Mouse (Mus musculus) lung, postnatal 4 days (tissue): ENCODE results near the gene Itgb5.

Experiments
- DNase-seq, 2 experiments: peaks; one replicate each; pipeline ENCODE4 v3.0.0; 2021

Itgb5 gene

DNA sequence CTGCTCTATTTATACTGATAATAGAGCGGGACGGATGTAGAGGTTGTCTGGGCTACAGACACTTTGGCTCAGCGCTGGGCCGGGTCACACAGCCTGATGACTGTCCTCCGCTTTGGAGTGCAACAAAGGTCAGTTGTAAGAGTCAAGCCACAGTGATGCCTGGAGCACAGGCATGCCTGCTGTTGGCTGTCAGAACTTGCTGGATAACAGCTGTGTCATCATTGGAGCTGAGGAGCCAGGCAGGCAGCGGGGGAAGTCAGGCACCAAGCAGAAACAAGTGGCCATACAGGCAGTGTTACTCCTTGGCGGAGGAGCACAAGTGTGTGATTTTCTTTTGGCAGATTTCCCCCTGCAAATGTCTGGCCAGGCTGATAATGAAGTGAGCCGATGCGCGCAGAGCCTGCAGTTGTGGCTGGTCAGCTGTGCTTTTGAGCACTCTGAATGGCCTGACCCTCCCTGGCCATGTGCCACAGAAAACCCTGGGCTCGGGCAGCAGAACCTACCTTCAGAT lies 111.9 kb downstream of the Itgb5 start:
- peak; percentile 64 to 87 for DNase-seq

DNA sequence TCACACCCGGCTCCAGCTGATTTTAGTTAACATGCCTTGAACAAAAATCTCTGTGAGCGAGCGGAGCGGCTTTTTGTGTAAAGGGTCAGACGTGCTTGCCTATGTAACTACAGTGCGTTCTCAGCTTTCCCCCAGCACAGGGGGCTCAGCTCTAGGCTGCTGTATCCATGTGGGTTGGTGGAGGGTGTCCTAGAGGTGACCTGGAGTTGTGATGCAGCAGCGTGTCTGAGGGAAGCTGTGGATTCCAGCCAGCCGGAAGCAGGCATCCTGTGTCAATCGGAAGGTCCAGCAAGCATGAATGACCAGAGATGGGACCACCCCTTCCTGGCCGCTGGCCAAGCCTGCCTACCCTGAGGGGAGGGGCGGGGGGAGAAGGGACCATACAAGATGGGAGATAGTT lies 112.9 kb downstream of the Itgb5 start:
- peak; percentile 76 to 85 for DNase-seq

DNA sequence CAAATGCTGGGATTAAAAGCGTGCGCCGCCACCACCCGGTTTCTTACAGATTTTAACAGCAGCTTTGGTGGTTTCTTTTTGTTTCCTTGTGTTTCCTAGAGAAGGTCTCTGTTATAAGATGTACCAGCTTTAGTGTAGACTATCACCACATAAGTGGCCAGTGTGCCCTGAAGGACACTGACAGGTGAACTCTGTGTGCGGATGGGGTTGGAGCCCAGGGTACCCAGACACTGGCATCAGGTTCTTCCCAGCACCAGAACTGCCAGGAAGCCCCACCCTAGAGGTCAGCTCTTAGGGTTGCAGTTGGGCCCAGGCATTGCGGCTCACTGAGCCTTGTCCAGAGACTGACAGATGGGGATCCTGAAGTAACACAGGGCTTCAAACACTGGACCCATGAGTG lies 113.9 kb downstream of the Itgb5 start:
- DNase-seq, result no peak

DNA sequence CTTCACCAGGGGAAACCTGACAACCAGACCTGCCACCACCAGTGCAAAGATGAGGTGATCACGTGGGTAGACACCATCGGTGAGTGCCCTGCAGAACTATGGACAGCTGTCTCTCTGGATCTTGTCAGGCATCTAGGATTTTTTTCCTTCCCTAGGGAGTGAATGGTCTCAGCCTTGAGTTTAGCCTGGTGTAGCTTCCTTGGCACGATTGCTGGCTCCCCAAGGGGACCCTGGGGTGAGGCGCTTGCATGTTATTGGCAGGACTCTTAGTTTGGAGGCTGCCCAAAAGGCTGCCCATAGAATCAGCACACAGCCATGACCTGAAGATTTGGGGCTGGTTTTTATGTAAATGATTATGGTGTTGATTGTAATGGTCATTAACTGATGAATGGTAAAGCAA lies 114.7 kb downstream of the Itgb5 start:
- DNase-seq, result no peak

DNA sequence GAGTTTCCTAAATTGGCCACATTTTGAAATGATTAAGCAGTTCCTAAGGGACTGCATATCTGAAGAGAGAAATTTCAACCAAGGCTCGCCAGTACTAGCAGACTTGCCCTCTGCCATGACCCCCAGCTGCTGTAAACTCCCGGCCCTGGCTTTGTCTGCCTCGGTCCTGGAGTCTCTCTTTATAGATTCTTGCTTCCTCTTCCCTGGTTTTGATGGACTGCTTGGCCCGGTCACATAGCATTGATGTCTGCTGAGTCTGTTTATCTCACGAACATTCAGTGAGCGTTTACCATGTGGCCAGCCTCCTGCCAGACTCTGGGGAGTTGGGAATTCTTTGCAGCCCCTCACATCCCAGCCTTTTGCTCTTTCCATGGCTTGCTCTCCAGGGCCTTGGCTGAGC lies 115.3 kb downstream of the Itgb5 start:
- peak in 1 of 2 experiments; percentile 72 for DNase-seq

DNA sequence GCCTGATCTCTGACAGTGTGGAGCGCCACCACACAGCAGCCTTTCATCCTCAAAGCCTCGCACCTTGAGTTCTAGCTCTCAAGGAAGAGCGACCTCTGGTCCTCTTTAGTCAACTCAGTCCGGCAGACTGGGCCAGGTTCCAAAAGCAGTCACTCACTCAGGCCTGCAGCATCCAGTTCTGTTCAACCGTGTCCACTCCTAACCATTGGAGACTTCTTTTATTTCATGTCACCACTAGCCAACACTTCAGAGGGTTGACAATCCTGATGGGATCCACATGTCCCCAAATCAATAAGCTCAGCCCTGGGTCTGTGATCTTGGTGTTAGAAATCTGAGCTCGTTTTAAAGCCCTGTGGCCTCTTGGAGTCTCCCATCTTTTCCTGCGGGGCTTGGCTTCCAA lies 116.6 kb downstream of the Itgb5 start:
- no peak for DNase-seq

DNA sequence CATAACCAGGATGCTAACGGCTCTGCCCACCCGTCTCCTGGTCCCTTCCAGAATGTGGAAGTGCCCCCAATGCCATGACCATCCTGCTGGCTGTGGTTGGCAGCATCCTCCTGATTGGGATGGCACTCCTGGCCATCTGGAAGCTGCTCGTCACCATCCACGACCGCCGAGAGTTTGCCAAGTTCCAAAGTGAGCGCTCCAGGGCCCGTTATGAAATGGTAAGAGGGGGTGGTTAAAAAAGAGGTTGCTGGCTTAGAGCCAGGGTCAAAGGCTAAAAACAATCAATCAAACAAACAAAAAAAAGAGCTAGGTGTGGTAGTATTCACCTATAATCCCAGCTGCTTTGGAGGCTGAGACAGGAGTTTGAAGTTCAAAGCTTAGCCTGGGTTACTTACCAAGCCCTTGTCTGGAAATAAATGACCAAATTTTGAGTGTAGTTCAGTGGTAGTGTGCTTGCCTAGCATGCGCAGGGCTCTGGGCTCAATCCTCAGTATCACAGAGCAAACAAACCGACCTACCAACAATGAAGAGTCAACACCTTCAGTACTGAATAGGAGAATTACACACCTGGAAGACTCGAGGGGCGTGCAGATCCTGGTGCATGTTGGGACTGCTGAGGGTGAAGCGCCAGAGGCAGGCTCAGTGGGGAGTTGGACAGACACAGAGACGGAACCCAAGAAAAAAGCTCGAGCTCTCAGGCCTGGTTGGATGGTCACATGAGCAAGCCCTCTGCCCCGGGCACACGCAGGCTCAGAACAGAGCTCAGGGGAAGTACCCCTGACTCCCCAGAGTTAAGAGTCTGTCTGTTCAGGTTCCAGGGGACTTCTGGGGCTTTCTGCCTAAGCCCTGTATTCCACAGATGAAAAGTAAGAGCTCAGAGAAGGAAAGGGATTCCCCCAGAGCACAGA lies 118.5 kb downstream of the Itgb5 start:
- DNase-seq, result no peak

DNA sequence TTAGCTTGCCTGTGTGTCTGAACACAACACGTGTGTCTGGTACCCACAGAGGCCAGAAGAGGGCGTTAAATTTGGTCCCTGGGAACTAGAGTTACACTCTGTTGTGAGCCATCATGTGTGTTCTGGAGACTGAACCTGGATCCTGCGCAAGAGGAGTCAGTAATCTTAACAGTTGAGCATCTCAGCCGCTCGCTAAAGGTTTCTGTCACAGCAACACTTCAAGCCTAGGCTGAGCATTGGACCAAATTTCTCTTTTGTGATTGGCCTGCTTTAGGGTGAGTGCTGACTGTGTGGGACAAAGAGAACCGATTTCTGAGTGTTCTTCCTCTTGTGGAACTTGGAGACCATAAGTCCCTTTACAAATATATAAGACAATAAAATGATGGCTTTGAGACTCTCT lies 120.9 kb downstream of the Itgb5 start:
- DNase-seq, result no peak

DNA sequence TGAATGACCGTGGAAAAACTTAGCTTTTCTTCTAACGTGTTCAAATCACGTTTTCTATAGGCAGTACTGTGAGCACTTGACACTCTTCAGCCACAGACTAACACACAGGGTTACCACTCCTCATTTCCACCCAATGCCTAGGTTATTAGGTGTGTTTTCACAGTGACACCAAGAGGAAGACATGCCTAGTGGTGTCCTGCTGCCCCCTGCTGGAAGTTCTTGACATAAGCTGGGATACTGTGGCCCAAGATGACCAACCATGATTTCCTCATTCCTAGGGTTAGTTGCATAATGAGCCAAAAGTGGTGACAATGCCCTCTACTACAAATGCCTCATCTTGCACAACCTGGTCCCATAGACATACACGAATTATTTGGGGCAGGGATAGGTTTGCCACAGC lies 121.4 kb downstream of the Itgb5 start:
- peak; percentile 80 to 89 for DNase-seq

DNA sequence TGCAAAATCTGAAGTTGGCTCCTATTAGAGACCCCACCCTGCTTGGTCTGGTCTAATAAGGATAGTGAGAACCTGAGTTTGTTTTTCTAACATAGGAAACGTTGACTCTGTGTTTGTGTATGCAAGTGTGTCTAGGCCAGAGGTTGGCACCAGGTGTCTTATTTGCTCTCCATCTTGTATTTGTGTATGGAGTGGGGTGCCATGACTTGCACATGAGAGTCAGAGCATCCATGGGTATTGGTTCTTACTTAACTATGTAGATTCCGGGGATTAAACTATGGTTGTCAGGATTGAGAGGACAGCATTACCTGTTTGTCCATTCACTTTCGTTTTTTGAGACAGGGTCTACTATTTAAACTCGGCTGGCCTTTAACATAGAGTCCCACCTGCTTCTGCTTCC lies 123.5 kb downstream of the Itgb5 start:
- no peak for DNase-seq

DNA sequence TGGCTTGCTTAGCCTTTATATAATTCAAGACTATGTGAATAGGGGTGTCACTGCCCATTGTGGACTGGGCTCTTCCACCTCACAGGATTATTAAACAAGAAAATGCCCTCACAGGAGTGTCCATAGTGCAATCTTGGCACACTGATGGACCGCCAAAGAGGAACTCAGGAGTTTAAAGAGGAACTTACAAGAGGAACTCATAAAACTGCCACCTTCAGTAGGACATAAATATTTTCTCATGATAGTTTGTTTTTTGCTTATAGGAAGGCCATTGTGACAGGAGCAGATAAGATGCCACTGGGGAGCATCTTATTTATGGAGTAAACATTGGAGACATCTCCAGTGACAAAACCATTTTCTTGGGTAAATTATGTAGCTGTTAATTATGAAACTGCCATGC lies 125.3 kb downstream of the Itgb5 start:
- DNase-seq, result no peak

DNA sequence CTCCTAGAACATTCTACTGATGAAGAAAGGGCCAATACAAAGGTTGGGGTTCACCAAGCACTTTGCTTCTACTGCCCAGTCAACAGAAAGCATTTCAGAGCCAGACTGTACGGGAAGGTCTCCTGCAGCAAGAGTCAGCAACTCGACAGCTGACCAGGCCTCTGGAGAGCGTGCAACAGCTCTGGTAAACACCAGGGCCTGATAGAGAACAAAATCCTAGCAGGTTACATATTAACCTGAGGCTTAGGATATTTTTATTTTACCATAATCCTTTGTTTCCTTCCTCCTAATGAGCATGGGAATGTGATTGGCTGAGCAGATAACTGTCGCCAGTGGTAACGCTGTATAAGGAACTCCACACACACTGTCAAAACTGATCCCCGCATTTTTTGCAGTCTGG lies 134.0 kb downstream of the Itgb5 start:
- no peak for DNase-seq

DNA sequence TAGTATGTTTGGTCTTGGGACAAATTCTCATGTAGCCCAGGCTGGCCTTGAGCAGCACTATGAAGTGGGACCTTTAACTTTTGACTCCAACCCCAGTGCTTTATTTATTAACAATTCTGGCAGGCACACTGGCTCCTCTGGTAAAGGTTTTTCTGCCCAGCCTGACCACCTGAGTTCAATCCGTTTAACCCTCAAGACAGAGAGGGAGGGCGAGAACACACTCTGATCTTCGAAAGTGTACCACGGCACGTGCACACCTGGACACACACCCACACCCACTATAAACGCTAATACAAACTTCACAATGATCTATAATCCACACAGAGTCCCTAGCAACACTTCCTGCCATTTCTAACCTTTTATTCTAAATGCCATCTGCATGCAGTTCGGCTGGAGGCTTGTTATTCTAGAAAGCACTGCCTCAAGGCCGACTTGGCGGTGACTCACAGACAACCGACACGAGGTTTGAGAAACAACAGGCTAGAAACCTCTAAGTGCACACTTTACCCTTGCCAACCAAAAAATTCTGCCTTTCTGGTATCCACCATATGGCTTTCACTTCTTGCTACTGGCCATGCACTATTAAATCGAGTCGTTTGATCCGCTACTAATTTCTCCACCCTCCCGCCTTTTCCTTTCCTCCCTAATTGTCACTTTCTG lies 136.5 kb downstream of the Itgb5 start:
- no peak for DNase-seq

DNA sequence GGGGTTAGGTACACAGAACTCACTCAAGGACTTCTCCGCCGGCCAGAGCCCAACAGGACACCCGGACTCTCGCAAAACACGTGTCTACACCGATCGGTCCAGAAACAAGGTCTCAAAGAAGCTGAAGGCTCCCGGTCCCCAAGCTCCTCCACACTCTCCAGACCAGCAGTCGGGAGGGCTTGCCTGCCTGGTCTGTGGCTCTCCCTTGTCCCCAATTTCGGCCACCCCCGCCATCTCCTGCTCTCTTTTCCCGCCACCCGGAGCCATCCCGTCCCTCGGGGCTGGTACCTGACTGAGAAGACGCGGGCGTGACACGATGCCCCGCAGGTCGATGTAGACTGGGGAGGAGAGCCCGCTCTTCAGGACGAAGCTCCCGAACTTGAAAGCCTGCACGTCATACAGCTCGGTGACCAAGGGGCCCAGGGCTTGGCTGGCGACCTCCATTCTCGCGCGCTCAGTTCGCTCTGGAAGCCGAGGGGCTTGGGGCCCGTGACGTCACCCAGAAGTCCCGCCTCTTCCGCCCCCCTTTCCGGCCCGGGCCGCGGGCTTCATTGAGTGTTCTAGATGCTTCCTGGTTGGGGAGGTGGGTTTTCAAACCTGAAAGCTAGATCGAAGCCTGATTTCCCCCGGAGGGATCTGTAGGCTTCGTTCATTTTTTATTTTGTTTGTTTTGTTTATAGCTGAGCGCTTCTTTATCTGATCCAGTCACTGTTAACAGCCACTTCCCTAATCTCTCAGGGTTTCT lies 137.2 kb downstream of the Itgb5 start, which contains the start of gene Umps:
TSS of gene Umps (minus strand) at position 501 of the 745 bp plus-strand sequence.
- peak; percentile 89 for DNase-seq

DNA sequence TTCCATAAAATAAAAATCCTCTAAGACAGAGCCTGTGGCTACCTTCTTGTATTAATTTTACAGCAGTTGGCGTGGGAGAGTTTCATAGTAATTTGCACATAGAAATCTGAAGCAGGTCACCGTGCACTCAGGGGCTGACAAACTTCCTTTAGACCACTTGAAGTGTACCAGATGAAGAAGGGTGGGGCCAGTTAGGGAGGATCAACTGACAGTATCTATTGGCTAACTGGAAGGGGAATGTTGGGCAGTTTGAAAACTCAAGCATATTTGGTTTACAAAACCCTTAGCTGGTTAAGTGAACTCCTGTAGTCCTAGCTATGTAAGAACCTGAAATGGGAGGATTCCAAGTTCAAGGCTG lies 137.8 kb downstream of the Itgb5 start:
- DNase-seq, result no peak

DNA sequence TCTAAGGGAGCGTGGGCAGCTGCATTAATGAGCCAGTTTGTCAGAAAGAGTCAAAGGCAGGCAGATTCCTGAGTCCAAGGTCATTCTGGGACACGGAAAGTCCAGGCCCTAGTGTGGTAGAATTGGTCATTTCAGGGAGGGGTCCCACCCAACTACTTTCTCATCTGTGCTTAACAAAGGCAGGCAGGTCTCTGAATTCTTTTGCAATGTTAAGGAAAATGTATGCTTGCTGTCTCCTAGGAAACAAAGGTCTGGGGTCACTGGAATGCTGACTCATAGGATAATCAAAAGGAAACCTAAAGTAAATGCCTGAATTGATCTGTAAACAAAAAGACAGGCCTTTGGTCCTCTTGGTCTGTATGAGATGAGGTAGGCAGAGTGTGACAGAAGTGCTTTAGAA lies 150.4 kb downstream of the Itgb5 start:
- DNase-seq, result no peak

DNA sequence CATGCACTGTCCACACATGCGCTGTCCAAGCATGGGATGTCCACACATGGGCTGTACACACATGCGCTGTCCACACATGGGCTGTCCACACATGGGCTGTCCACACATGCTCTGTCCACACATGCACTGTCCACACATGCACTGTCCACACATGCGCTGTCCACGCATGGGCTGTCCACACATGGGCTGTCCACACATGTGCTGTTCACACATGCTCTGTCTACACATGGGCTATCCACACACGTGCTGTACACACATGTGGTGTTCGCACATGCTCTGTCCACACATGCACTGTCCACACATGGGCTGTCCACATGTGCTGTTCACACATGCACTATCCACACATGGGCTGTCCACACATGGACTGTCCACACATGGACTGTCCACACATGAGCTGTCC lies 154.2 kb downstream of the Itgb5 start:
- DNase-seq, result no peak

DNA sequence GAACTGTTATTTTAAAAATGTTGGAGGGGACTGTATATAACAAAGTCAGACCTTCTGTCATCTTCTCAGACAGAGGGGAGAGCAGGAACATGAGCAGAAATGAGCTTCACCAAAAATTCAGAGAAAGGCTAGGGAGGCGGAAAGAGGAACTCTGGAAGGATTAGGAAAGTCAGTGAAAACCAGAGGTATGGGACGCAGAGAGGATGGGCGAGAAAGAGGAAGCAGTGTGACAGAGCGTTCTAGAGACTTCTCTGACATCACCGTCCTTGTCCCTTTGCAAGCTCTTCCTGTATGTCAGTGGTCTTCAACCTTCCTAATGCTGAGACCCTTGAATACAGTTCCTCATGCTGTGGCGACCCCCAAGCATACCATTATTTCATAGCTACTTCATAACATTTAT lies 155.9 kb downstream of the Itgb5 start:
- no peak for DNase-seq

DNA sequence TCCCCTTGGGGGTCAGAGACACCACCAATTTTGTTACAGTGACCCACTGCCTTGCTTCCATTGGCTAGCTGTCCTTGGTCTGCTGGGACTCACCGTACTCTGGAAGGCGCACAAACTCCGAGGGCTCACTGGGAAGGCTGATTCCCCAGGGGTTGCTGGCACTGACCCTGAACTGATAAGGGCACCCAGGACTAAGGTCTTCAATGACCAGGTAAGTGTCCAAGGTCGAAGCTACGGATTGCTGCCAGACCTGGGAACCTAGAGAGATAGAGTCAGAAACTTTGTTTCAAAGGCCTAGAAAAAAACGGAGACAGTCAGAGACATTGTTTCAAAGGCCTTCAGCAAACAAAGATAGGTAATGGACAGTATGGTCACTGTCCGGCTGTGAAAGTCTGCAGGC lies 157.5 kb downstream of the Itgb5 start:
- no peak for DNase-seq

DNA sequence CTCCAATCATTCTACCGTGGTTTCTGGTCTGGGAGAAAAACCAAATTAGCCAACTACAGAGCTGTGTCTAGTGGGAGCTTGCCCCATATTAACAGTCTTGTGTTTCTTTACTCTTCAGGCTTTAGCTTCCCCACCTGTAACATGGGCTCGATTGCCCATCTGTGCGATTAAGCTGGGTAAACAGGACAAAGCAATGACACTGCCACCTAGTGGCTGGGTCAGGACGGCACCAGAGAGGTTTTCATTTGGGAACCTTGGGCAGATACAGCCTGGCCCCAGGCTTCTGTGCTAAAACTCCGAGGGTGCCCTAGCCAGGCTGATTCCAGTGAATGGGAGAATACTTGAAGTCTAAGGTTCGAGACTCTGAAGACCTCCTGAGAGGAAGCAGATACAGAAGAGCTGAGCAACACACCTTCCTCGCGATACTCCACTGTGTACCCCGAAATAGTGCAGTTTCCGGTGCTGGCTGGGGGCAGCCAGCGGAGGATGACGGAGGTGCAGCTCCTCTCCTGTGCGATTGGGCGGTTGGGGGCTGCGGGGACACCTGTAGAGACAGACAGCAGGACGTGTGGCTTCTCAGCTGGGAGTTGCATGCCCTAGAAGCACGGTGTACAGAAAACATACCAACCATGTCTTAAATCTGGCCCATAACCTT lies 159.0 kb downstream of the Itgb5 start:
- DNase-seq, result peak in 1 of 2 experiments; percentile 69

DNA sequence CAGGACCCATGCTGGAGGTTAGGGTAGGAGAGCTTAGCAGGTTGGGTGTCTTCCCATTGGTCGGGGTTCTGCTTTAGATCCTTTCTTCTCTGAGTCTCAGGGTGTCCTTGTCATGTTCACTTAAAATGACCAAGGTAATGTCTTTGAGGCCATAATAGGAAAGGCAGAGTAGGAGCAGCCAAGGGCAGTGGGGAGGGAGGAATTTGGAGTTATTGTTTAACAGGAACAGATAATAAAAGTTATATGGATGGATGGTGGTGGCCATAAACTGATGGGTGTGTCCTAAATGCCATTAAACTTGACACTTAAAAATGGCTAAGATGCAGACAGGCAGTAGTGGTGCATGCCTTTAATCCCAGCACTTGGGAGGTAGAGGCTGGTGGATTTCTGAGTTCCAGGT lies 159.6 kb downstream of the Itgb5 start:
- DNase-seq, result no peak

DNA sequence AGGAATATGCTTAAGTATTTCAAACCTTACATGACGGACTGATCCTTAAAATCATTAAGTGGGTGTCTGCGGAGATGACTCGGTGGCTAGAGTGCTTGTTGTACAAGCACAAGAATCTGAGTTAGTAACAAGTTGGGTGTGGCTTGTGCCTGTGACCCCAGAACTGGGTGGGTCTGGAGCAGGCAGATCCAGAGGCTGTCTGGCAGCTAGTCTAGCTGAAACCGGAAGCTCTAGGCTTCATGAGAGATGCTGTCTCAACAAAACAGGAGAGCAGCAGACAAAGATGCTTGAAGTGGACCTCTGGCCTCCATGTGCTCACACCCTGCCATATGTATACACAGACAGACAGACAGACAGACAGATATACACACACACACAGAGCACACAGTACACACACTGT lies 161.2 kb downstream of the Itgb5 start:
- no peak for DNase-seq

DNA sequence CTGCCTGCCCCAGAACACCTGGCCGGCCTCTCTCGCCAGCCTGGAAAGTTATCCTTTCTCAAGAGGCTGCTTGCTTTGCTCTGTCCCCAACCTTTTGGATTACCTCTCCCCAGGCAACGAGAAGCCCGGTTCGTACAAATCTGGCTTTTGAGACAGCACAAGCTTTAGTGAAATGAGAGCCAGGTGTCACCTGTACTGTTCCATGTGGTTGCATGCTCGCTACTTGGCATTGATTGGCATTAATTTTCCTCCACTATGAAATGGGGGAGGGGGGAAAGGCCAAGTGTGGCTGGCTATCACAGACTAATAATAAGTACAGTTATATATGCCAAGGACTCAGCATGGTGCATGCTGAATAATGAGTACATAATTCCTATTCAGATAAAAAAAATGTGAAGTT lies 164.9 kb downstream of the Itgb5 start:
- no peak for DNase-seq
